Mouse (Mus musculus) forelimb bud, embryonic 11.5 days (tissue): ENCODE measurements around the gene Prkaa2.
"Not testable (repeated sequence)": the region's sequence is repeated elsewhere in the genome, so short reads cannot be mapped to it uniquely, and the experiment has no call there.

Experiments used
- DNase-seq: peaks from one replicate; pipeline ENCODE4 v3.0.0-alpha.2; 2012; ENCODE audit warnings: low read depth, low spot score

Prkaa2 gene

DNA sequence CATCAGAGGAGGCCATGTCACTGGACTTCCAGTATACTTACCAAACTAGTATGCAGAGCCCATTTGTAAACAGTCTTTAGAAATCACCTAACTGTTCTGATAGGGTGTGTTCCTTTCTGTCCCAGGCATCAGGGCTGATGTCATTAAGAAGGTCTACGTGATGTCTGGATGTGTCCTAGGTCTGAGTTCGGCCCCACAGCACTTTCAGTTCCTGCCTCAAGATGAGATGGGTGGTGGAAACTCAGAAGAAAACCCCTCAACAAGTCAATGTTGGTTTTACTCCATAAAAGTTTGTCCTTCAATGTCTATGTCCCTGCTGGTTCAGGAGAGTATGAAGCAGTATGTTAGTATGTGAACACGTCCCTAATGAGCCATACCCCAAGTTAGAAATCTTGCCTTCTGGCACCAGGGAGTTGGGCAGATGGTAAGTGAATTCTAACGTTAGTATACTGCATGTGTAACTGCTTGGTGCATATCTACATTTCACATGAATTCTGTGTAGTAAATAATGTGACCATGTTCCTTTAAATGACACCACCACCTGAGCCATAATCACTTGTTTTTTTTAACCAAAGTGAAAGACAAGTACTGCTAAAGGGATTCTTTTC, 93.6 kb downstream of the Prkaa2 start:
- DNase-seq, result no peak

DNA sequence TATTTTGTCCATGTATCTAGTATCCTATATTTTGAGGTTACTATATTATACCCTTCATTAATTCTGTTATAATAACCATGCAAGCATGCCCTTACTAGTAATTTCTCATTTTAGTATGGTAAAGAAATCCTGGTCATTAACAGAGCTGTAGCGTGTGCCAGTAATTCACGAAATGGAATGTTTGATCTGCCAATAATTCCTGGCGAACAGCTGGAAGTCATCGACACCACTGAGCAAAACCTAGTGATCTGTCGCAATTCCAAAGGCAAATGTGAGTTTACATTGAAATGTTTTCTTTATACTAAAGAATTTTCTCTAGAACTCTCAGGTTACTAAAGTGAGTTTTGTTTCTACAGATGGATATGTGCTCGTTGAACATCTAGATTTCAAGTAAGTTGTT, 94.2 kb downstream of the Prkaa2 start:
- DNase-seq, result no peak

DNA sequence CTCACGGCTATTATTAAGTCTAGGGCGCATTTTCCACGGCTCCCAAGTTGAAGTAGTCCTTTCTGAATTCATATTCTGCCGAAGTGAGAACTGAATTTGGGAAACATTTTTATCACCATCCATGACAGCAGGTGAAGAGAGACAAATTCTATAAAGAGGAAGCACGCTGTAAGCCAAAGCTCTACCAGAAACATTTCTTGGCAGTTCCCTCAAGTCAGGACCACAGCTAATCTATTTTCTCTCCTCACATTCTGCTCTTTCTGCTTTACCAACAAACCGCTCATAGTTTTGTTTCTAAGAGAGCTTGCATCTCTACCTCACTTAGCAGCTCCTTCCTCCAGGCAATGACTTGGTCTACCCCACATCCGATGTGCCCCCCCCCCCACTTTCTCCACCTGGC, 96.0 kb downstream of the Prkaa2 start:
- no peak for DNase-seq

DNA sequence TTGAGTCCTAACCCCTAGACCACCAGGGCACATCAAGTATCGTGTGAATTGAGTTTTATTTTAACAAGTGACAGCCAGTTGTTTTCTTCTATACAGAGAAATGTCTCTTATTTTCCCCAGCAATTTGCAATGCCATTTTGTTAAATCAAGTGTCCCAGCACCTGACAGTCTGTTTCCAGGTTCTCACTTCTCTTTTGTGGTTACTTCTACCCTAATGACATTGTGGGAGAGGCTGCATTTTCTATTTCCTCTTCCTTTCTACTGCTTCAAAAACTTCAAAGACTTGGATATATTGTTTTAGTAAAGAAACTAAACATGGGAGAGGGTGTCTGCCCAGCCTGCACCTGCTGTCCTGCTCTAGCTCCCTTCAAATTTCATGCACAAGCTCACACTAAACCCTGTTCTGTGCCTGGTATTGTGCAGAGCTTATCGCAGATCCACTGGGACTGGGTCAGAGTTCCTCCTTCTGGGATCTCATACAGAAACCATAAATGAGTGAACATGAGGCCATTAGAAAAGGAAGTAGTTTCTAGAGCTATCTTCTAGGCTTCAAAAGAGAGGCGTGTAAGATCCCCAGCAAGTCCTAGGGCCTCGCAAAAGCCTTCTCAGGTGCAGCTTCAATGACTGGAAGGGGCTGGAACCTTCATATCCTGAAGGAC, 102.2 kb downstream of the Prkaa2 start:
- no peak for DNase-seq

DNA sequence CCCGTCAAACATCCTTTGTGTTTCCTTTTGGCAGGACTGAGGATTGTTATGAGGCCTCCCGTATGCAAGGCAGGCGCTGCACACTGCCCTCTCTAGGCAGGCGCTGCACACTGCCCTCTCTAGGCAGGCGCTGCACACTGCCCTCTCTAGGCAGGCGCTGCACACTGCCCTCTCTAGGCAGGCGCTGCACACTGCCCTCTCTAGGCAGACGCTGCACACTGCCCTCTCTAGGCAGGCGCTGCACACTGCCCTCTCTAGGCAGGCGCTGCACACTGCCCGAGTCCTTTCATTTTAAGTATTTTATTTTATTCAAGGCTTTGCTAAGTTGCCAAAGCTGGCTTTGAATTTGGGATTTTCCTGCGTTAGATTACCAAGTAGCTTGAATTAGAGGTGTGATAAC, 105.0 kb downstream of the Prkaa2 start:
- DNase-seq, result not testable (repeated sequence)

DNA sequence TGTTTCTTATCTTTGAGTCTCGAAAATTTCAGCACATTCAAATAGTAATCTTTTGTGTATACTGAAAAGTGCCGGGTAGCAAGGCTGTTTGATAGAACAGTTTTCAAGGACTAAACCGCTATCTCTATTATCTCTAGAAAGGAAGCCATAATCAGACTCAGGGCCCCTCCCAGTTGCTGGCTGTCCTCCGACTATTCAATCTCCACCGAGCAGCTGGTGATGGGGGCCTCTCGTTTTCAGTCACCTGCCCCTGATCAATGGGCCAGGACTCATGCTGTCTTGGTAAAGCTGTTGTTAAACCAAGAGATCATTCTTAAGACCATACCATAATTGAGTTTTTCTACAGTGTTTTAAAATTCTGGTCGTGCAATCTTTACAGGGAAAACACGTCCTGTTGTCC, 105.6 kb downstream of the Prkaa2 start:
- no peak for DNase-seq

DNA sequence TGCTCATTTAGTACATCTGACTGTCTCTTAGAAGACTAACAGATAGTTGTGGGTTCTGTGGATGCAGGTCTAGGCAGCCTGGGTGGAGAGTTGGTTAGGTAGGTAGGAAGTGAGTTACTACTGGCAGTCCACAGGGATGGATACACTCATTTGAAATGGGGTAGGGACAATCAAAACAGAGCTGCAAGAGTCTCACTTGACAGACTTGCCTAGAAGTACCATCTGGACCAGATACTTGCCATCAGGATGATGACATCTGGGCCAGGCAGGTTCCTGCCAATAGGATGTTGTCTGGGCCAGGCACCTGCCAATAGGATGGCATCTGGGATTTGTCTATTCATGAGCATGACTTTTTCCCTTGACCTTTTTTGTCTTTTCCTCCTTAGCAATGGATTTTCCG, 108.0 kb downstream of the Prkaa2 start:
- no peak for DNase-seq

DNA sequence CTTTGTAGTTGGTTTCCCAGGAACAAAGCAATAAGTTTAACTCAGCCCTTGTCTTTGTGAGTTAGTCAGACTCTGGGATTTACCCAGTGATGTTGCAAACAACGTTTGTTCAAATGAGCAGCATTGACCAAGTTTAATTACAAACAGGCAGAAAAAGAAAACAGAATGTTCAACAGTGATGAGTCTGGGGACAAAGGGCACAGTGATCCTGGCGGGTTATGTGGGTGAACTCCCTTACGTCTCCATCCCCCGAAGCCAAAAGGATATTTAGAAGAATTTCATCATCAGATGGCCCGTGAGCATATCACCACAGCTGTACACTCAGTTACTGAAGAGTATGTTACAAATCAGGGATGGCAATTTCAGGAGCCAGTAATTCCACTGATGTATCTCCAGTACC, 110.0 kb downstream of the Prkaa2 start:
- no peak for DNase-seq

DNA sequence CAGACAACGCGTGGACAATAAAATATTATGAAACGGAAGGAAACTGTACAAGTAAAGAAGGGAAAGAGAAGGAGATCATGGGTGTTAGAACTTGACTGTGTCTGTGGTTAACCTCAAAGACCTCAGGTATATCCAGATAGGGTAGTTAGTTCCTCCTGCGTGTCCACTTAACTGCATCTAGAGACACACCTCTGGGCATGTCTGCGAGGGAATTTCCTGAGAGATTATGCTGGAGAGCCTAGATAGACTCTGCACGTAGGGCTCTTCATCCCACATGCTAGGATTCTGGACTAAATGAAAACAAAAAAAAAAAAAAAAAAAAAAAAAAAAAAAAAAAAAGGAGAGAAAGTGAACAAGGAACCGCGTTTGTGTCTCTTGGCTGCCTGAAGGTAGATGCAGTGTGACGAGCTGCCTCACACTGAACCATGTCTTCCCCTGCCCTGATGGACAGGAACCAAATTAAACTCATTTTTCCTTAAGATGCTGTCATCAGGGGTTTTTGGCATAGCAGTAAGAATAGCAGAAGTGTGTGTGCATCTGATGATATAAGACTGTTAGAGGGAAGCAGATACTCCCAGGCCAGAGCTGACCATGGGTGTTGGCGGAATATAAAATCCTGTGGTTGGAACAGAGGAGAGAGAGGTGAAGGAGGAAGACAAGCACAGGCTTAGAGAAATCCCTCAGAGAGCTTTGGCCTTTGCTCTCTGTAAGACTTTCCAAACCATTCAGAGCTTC, 116.4 kb downstream of the Prkaa2 start:
- DNase-seq, result no peak

DNA sequence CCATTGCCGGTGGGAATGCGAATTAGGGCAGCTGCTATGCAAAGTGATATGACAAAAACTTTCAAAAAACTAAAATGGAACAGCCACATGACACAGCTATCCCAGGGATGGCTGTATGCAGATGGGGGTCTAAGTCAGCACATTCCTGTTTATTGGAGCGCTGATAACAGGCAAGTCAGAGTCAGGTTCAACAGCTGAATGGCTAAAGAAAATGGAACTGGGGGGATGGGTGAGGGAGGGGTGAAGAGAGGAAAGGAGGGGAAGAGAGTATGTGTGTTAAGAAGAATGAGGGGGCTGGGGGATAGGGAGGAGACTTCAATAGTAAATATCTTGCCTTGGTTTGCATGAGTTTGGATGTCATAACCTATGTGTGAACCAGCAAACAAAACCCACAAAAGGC, 117.4 kb downstream of the Prkaa2 start:
- DNase-seq, result no peak

DNA sequence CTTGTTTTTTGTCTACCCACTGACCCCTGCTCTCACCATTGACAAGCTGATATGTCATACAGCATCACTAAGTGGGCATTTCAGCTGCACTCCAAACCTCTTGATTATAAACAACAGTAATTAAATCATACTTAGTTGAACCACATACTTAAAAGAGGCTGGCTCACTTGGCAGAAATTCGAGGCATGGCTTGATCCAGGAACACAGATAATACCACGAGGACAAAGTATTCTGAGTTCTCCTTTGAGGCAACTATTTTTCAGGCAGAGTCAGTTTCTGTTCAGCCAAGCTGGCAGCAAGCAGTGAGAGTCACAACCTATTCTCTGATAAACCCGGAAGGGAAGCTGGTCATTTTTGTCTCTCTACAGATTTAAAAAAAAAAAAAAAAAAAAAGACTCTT, 119.0 kb downstream of the Prkaa2 start:
- no peak for DNase-seq

DNA sequence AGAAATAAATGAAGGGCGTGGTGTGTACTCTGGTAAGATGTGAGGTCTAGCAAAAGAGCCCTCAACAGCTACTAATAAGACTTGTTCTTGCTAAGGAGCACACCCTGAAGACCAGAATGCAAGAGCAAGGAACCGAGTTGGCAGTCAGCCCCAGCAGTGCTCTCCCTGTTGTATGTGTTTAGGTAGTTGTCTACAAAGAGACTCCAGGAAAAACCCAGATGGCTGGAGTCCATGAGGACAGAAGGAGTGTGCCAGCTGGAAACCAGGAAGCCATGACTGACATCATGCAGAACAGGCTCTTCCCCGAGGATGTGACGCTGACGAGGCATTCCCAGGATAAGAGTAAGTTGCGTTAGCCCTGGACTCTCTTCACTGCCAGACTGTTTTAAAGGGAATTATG, 119.7 kb downstream of the Prkaa2 start:
- DNase-seq, result no peak

DNA sequence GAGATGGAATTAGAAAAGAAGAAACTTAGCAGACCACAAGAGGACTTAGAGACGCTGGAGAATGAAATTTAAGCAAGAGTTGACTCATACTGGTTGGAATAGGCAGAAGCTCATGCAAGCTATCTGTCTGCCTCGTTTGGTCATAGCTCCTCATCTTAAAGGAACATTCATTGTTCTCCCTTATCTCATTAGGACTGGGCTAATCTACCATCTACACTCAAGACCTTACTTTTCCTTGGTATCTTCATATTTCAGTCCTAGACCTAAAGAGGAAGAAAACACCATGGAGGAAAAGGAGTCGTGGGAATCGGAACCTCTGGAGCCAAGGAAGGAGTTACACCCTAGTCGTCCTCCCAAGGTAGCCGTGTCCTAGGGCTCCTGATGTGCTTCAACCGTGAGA, 121.0 kb downstream of the Prkaa2 start:
- DNase-seq, result no peak

DNA sequence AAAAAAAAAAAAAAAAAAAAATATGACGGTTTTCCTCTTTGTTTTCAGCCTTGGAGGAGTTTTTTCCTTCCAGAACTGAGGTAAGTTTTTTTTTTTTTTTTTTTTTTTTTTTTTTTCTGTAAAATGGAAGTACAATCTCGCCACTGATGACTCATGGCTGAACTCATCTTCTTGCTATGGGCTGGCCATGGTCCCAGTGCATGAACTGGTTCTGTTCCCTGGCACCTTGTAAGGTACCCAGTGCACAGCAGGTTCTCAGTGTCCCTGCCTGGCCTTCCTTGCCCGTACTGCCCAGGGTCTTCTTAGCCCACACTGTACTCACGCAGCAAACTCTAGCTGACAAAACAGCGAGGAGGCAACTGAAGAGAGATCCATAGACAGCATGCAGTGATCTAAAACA, 121.6 kb downstream of the Prkaa2 start:
- no peak for DNase-seq

DNA sequence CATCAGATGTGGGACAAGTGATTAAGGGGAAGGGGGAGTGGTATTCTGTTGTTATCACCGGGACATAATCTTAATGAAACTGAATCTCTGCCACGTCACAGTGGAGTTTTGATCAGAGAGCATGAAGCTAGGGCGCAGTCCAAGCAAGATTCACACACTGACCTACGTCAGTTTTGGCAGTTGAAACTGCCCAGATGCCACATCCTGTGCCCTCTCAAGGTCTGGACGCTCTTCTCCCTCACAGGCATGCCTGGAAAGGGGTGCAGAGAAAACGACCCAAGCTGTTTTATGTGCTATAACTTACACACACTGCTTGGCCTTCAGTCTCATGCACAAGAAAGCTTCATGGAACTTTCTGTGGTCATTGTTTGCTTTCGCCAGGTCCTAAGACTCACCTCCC, 122.1 kb downstream of the Prkaa2 start:
- DNase-seq, result no peak

DNA sequence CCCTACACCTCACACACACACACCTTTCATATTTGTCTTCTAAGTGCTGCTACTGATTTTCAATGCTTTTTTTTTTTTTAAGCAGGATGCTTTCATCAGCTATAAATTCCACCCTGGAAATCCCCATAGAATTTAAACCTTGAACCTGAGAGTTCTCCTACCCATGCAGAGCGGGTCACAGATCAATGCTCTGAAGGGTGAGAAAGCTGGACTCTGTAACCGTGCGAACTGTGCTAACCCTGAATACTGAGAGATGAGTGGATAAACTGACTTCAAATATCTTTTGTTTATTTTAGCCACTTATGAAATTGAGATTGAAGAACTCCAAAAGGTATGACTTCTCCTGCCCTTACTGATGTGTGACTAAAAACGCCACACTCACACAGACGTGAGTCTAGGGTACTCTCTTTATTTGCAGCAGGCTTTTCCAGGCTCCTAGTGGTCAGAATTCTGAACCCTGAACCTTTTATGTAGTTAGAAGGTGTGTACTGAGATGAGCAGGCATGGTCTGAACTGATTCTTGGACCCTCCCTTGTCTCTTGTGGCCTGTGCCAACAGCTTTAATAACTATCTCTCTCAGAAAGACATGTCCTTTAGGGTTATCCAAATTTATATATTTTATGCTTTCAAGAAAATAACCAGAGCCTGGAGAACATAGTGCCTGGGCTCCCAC, 123.6 kb downstream of the Prkaa2 start:
- DNase-seq, result no peak
